Mouse (Mus musculus): ENCODE measurements around the gene Lrrc7.

GRCm38 (mm10) chr3:158362091-158362490 is 199.9 kb downstream of the Lrrc7 start:
- TF ChIP-seq CTCF (IDR thresholded peaks at IDR 0.05; ENCODE audit: low read depth, low read length) (no peak), GATA1 (IDR thresholded peaks at IDR 0.05; ENCODE audit: borderline replicate concordance, low read length) (no peak), POLR2AphosphoS5 (IDR thresholded peaks at IDR 0.05; ENCODE audit: insufficient replicate concordance, low read depth, low read length) (no peak), TAL1 (conservative IDR thresholded peaks at IDR 0.05; ENCODE audit: low read depth, low read length) (no peak), GATA2 (IDR thresholded peaks at IDR 0.05; ENCODE audit: borderline replicate concordance, low read depth, low read length) (no peak)
